Mouse (Mus musculus): Measurements from ENCODE around the gene Coa5.

The Coa5 gene

DNA sequence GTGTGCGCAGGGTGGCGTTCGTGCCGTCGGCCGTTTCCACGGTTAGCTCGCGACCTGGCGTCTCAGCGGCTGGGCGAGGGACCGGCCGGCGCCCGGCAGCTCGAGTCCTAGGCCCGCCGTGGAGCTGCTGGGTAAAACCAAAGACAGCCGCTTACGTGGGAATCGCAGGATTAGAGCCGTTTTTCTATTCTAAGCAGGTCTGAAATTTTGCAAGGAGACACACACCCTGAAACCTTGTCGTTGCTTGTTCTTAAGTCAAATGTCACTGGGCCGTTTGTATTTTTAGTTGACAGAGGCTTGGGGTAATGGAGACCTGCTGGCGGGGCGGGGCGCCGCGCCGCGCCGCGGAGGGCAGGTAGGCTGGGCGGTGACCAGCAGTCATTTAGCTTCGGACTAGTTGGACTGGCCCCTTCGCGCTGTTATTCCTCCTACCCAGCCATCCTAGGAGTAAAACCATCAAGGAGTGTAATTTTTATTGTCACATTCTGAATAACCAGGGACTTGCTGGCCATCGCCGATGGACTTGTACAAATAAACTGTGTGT, 466 bp upstream of the Coa5 start:
- no peak for DNase-seq (ENCODE audit: low read depth, low spot score)

DNA sequence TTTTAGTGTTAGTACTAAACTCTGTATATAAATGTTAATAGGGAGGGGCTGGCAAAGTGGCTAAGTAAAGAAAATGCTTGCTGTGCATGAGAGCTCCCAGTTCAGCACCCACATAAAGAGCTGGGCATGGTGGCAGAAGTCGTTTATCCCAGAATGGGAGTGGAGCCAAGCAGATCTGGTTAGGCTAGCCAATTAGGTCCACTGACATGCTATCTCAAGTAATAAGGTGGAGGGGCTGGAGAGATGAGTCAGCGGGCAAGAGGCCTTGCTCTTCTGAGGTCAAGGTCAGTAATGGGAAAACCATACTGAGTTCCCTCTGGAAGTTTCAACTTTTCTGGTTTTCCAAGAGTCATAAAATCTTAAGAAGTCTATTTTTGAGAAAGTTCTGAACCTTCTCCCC, 992 bp downstream of the Coa5 start:
- DNase-seq (ENCODE audit: low read depth, low spot score): no peak

DNA sequence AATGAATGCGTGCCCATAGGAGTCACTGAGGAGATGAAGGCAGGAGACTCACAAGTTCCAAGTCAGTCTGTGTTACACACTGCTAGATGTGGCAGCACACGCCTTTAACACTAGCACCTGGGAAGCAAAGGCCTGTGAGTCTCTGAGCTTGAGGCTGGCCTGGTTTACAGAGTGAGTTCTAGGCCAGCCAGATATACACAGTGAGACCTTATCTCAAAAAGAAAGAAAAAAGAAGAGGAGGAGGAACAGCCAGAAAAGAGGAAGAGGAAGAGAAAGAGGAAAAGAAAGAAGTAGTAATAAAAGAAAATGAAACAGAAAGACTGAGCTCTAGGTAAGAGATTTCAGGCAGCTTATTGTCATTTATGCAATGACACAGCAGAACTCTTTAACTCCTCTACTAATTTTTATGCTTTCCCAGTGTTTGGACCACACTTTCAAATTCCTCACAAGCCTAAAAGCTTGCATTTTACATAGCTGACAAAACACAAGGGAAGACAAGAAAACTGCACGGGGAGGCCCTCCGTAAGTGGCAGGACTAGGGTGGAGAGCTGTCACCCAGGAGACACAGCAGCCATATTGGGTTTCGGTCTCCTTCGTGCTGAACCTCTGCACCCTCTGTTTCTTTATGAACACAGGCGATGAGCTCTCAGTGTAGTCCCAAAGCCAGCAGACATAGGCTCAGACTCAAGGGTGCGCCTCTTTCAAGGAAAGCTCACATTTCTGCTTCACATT, 2.6 kb downstream of the Coa5 start:
- DNase-seq (ENCODE audit: low read depth, low spot score): no peak

DNA sequence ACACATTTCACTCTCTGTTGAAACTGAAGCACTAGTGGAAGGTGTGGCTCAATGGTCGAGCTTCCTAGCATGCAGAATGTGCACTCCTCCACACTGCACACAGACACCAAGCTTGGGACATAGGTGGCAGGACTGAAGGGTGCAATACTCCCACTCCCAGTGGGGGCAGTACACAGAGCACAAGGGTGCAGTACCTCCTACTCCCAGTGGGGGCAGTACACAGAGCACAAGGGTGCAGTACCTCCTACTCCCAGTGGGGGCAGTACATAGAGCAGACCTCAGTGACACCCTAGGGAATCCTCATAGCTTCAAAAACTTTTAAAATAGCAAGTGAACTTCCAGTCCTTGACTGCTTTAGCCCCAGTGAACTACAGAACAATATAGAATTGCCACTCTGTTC, 10.5 kb downstream of the Coa5 start:
- peak; percentile 20 for DNase-seq (ENCODE audit: low read depth, low spot score)

DNA sequence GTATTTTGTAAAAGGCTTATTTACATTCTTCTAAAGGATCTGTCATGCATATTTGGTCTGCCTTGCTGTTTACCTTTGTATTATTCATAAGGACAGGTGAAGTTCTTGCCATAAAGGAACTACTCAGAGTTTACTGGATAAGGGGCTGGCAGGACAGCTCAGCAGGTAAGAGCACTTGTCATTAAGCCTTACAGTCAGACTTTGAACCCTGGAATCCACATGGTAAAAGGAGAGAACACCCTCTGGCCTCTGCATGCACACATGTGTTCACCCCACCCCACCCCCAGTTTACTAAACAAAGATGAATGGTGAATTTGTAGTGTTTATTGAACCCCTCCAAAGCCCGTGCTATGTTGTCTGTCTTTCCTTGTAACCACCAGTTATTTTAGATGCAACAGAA, 14.5 kb downstream of the Coa5 start:
- no peak for DNase-seq (ENCODE audit: low read depth, low spot score)

DNA sequence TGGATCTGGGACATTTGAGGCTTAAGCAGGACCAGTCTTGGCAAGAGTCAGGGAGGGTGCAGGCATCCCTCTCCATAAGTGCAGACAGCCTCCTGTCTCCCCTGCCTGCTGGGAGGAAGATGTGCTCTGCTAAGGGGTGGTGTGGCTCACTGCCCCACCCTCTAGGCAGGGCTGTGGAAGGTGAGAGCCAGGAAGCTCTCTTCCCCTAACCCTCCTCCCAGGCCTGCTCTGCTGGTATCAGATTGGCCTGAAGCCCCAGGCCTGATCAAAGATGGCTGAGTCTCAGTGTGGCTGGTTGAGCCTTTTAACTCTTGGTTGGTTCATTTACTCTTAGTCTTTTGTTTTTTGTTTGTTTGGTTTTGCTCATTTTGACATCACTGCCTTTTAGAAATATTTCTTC, 20.3 kb downstream of the Coa5 start:
- DNase-seq (ENCODE audit: low read depth, low spot score): peak; percentile 61

DNA sequence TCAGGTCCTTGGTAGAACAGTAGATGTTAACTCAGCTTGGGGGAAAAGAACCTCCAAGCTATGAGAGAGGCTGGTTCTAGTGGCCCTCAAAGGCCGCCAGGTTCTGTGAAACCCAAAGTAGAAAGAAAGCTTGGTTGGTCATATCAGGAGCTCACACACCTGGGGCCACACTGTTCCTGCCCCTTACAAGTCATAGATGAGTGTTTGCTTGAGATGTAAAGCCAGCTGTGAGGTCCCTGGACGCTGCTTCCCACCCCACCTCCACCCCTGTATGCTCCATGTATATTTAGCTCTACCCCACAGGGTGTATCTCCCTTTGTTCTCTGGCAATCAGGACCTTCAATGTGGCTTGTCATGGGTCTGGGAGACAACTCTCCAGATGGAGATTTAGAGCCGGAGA, 21.2 kb downstream of the Coa5 start:
- no peak for DNase-seq (ENCODE audit: low read depth, low spot score)

DNA sequence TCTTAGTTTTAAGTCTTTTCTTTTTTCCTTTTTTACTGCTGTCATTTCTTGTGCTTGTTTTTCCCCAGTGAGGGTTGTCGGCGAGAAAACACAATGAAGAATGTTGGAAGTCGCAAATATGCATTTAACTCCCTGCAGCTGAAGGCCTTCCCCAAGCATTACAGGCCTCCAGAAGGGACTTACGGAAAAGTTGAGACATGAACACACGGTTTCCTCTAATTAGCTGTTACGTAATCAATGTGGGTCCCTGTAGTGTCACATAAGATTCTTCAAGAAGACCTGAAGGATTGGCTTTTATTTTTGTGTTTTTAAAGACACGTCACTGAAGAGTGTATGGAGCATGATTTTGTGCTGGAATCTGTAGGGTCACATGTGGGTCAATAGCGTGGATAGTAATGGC, 21.8 kb downstream of the Coa5 start:
- no peak for DNase-seq (ENCODE audit: low read depth, low spot score)

DNA sequence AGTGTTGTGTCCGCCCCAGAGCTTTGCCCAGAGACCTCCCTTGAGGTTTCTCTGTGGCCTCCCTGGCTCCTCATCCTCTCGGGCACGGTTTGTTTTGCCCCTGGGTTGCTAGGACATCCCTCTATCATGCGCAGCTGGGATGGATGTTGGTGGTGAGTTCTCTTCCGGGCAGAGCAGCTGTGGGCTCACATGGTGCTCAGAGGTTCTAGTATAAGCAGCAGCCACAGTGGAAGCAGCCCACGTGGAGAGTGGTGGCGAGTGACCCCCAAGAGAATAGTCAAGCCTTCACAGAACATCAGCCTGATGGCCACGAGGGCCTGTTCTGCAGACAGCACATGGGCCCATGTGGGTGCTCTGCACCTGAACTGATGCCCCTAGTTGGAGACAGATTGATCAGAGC, 22.7 kb downstream of the Coa5 start:
- DNase-seq (ENCODE audit: low read depth, low spot score): no peak

DNA sequence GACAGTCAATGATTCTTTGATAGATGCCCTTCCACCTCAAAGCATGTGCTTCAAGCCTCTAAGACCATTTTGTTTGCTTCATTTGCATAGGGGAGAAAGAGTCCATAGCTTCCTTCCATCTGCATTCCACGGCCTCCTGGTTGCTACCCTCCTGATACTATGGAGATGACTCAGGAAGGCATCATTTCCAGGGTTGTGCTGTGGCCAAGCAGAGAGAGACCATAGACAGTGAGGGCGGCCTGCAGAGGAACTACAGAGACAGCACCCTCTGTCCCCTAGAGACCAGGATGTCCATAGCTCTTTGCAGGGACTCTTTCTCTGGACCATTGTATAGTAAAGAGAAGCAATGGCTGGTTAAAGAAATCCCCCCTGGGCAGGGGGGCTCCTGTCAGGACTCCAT, 24.8 kb downstream of the Coa5 start:
- no peak for DNase-seq (ENCODE audit: low read depth, low spot score)

DNA sequence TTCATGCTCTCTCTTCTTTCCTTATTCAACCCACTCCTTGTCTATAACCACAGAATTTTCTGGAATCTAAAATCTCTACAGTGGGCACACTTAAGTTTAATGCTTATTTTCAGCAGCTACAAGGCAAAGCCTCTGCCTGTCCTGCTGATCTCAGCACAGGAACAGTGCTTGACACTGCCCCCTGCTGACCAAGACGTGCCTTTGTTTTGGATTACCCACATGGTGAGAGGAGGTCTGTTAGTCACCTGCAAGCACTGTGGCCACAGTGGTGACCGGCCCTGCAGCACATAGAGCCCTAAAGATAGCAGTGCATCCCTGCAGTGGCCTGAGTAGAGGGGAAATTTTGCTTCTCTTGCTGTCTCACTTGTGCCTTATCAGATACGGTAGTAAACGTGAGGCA, 28.2 kb downstream of the Coa5 start:
- DNase-seq (ENCODE audit: low read depth, low spot score): peak; percentile 88

DNA sequence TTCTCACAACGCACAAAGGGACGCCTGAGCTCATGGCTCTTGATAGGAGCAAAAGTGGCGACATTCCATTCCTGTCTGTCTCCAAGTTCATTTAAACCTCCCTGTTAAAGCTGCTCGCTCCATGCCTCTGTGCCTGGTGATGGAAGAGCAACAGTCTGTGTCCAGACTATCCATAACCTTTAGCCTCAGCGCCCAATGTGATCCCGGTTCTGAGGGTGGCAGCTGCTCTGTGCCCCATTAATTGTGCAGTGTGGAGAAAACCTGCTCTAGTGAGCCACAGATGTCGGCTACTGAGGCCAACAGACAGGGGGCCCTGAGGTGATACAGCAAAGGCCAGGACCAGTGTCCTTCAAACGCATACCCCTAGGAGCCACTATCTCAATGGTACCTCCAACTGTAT, 30.2 kb downstream of the Coa5 start:
- no peak for DNase-seq (ENCODE audit: low read depth, low spot score)

DNA sequence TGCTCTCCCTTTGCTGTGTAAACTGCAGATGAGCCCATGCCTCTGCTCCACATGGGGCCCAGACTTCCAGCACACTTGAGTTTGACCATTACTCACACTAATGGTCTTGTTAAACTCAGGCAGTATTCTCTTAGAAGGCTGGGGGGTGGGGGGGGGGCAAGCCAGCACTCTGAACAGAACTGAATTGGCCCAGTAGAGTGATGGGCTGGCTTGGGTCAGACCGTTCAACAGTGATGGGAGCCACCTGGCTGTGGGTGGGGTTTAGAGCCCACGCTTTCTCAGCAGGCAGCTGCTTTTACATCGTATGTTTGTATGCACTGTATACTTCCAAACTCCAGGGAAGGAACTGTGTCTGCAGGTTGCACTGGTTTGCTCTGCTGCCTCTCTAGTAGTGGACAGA, 30.9 kb downstream of the Coa5 start:
- DNase-seq (ENCODE audit: low read depth, low spot score): peak; percentile 30

DNA sequence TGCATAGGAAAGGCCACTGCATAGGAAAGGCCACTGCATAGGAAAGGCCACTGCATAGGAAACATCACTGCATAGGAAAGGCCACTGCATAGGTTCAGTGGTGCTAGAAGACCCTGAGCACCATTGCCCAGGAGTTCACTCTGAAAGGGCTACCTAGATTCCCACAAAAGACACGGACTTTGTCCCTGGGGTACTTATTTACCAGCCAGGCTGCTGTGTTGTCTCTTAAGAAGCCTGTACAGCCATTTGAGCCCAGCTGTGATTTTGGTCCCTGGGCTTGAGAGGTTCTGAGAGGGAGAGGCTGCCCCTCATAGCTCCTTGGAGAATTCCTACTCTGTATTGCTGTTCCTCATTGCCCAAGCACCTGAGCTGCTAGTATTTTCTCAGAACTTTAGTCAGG, 33.4 kb downstream of the Coa5 start:
- no peak for DNase-seq (ENCODE audit: low read depth, low spot score)

DNA sequence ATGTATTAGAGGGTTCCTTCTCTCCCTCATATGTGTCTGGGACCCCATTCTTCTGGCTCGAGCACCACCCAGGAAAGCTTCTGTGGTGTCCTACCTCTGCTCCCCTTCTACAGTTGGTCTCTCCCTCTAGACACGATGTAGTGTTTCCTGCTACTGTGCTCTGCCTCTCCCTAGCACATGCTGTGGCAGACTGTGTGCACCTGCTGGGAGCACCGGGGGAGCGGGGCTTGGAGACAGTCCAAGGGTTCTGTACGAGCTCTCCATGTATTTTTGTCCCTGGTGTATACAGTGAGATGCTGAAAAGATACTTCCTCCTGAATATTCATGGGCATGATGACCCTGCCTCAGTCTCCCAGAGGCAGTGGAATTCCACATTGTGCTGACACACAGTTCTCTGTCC, 36.7 kb downstream of the Coa5 start:
- DNase-seq (ENCODE audit: low read depth, low spot score): peak; percentile 58

DNA sequence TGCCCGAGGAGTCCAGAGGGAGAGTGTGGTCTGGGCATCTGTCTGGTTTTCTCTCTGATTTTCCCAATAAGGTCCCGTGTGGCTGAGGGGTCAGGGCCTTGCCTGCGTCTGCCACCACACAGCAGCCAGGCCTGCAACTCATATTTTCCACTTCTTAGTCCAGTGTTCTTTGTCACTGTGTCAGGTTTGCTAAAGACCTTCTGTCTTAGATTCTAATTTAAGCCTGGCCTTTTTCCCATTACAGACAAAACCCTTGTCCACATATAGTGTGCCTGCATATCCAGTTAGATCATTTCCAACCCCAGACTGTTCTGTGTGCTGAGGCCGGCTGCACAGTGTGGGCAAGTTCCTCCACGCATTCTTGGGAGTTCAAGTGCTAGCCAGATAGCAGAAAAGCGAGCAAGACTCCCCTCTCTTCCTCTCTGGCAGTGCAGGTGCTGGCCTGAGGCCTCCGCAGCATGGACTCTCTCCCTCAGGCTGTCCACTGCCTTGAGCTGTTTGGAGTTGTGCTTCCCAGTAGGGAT, 43.4 kb downstream of the Coa5 start:
- peak; percentile 72 for DNase-seq (ENCODE audit: low read depth, low spot score)

DNA sequence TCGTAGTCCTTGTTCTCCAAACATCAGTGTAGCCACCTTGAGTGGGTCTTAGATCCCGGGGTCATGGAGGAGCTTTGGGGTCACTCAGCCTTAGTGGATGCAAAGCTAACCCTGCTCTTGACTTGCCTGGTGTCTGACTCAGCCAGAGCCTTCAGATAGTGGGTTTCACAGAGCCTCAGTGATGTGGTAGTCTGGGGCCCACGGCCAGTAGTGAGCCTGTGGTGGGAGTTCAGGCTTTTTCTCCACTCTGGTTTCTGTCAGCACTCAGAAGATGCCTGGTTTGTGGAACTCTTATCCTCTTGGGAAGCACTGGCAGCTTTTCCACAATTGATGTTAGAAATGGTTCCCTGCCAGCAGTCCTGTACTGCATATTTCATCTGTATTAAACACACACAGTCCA, 45.6 kb downstream of the Coa5 start:
- no peak for DNase-seq (ENCODE audit: low read depth, low spot score)

DNA sequence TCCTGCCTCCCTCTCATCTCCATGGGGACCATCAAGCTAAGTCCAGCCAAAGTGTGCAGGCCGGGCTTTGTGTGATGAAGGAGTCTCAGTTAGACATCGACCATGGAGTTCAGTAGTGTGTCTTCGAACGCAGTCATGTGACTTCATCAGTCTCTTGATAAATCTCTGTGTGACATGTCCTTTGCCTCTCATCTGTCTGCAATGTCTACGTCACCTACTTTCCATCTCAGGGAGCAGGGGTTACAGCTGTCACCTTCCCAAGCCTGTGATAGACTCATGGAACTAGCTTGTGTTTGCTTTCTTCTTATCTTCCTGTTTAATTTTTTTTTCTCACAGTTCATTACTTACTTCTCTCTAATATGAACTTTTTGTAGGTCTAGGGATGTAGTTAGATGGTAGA, 49.0 kb downstream of the Coa5 start:
- DNase-seq (ENCODE audit: low read depth, low spot score): no peak

DNA sequence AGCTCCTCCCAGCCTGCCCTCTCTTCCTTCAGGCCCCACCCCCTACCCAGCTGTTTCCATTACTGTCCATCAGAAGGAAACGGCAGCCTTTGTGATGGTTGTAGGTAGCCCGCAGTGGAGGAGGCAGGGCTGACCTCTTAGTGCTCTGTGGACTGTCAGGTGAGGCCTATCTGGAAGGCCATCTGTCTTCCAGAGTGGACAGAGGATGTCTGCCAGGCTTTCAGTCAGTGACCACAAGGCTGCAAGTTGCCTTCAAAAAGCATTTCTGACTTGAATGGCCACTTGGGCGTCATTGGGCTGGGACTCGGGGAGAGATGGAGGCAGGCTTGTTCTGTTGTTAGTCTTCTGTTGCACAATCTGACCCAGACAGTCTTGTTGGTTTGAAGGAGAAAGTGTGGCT, 50.4 kb downstream of the Coa5 start:
- peak; percentile 82 for DNase-seq (ENCODE audit: low read depth, low spot score)

DNA sequence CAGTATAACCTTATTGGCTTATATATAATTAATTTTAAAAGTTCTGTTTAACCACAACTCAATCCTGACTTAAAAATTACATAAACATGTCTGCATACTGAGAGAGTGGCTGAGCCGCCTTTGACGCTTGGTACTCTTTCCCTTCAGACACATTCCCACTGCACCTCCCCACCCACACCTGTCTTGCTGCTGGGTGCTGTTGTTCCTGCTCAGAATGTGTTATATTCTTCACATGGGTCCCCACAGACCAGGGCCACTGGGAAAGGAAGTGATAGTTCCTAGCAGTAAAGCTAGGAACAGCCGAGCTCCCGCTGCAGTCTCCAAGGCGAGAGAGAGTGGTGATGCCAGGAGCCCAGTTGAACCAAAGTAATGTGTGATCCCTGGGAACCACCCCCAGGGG, 51.8 kb downstream of the Coa5 start:
- DNase-seq (ENCODE audit: low read depth, low spot score): peak; percentile 62

DNA sequence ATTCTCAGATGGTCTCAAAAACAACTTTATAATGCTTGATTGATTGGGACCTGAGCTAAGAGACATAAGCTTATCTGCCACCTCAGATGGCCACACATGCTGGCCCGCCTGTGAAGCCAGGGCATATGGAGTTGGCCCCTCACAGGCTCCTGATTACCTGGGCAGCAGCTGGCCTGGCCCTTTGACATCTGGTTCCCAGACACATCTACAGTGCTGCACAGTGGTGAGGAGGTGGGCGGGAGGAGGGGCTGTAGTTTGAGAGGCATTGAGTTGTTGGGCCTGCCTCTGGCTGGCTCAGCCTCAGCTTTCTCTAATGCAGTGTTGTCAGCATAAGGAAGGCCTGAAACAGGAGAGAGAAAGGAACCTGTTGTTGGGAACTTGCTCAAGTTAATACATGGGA, 53.2 kb downstream of the Coa5 start:
- no peak for DNase-seq (ENCODE audit: low read depth, low spot score)

DNA sequence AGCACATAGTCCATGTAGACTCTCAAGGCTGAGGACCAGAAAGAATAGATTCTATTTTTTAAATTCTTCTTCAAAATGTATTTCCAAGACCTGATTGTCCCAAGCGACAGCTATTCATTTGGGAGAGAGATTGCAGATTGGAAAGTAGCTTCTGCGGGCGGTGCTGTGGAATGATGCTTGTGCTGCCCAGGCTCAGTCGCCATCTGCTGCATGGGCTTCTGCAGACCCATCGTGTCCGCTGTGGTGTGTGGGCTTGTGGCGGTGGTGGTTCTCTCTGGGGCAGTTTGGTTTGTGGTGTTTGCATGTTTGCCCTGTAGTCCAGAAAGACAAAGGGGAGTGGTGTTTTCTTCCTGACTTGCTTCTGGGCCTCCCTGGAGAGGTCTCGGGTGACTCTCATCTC, 53.7 kb downstream of the Coa5 start:
- peak; percentile 43 for DNase-seq (ENCODE audit: low read depth, low spot score)

DNA sequence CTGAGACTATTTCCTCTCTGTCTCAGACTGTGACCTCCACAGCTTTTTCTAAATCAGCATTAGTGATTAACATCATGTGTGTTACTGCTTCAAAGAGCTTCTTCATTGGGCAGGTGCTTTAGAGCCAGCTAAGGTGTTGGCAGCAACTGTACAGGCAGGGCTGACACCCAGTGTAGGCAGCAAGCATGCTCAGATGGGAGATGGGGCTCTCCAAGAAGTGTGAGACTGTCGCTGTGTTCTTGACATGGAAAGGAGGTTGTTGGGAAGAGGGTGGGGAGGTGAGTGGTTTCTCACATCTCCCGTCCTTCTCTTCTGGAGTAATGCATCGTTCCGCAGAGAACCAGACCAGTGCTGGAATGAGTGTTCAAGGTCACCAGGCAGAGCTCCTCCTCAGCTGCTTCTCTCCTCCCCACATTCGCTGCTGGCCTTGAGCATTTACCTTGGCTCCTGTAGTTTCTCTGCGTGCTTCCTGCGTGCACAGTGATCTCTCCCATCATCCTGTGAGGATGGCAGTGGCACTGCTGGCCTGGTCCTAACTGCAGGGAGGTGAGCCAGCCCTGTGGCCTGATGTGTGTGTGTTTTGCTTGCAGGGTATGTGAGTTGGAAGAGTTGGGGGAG, 61.0 kb downstream of the Coa5 start:
- peak; percentile 76 for DNase-seq (ENCODE audit: low read depth, low spot score)
